Mouse (Mus musculus): ENCODE results near the gene Ppp1r26. TPM values are rescaled to one million over a fixed set of nuclear protein-coding genes. Genes with fewer than 3 reads are reported as not detected.
A peak's percentile ranks its signal among the peaks of the same experiment; 100 is the strongest.
"Not testable (repeated sequence)": the region's sequence is repeated elsewhere in the genome, so short reads cannot be mapped to it uniquely, and the experiment has no call there.

The Ppp1r26 gene
- polyA plus RNA-seq, 1 experiment from 2014 or later, result 7.1 TPM

GRCm38 (mm10) chr2:28464919-28465318 lies 18.3 kb downstream of the Ppp1r26 start:
- no peak for ATAC-seq (ENCODE audit: low FRiP score, low TSS enrichment)
- Histone ChIP-seq H3K4me1 (ENCODE audit: insufficient read depth, low read length) (peaks cover 12% of the 10 kb centered on the region), H3K27ac (ENCODE audit: low read length) (no peak overlapping the region), H3K4me3 (ENCODE audit: low read length) (no peak overlapping the region), H3K36me3 (ENCODE audit: insufficient read depth, low read length) (peaks cover 12% of the 10 kb centered on the region), H3K27me3 (ENCODE audit: insufficient read depth, low read length) (no peaks in the 10 kb centered on the region), H3K9ac (replicated peaks; ENCODE audit: low read length) (no peak overlapping the region), H3K9me3 (ENCODE audit: low read length) (no peaks in the 10 kb centered on the region), H3K4me2 (replicated peaks; ENCODE audit: low read depth, low read length) (no peak overlapping the region)
- 79% methylated on average over 9 of the region's 9 CpGs for WGBS

DNA sequence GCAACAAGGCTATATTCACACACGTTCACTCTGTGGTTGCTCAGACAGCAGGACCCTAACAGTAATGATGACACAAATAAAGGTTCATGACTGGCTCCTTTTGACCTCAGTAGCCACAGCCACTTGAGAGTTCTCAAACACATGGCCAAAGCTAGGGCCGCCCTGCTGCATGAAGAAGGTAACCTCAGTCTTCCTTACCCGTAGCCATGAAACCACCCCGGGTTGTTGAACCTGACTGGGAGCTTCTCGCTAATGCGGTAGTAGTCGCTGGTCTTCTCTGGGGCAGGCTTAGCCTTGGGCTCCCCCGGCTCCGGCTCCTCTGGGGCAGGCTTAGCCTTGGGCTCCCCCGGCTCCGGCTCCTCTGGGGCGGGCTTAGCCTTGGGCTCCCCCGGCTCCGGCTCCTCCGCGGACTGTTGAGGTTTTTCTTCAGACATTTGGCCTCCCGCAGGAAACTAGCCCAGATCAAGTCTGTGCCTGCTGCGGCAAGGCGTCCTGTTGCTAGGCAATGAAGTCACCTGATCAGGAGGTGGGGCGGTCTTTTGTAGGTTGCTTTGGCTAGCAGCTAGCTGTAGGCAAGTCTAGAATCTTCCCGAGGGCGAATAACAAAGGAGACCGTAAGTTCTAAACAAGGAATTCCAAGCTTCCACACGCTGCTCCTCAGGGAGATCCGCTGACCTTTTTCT lies 19.4 kb downstream of the Ppp1r26 start, which contains the start of gene 1700007K13Rik:
Gene 1700007K13Rik, minus strand, starts transcription at position 497 of the 683 bp plus-strand sequence.
- no peak within 1 kb of the TSS for H3K27ac ChIP-seq (ENCODE audit: low read length)
- WGBS, result 6% methylated on average over 25 of the region's 25 CpGs
- peak; percentile 64 for ATAC-seq (ENCODE audit: low FRiP score, low TSS enrichment)
- peak within 1 kb of the TSS; percentile 48 for H3K4me2 ChIP-seq (replicated peaks; ENCODE audit: low read depth, low read length)
- H3K4me3 ChIP-seq (ENCODE audit: low read length), result peak within 1 kb of the TSS; percentile 22
- H3K27me3 ChIP-seq (ENCODE audit: insufficient read depth, low read length), result no peaks in the 10 kb centered on the region
- H3K9ac ChIP-seq (replicated peaks; ENCODE audit: low read length), result peak within 1 kb of the TSS; percentile 57; the same call in 1 of the 2 replicates
- H3K9me3 ChIP-seq (ENCODE audit: low read length), result no peaks in the 10 kb centered on the region
- H3K36me3 ChIP-seq (ENCODE audit: insufficient read depth, low read length), result peaks cover 23% of the 10 kb centered on the region
- peaks cover 12% of the 10 kb centered on the region for H3K4me1 ChIP-seq (ENCODE audit: insufficient read depth, low read length)

DNA sequence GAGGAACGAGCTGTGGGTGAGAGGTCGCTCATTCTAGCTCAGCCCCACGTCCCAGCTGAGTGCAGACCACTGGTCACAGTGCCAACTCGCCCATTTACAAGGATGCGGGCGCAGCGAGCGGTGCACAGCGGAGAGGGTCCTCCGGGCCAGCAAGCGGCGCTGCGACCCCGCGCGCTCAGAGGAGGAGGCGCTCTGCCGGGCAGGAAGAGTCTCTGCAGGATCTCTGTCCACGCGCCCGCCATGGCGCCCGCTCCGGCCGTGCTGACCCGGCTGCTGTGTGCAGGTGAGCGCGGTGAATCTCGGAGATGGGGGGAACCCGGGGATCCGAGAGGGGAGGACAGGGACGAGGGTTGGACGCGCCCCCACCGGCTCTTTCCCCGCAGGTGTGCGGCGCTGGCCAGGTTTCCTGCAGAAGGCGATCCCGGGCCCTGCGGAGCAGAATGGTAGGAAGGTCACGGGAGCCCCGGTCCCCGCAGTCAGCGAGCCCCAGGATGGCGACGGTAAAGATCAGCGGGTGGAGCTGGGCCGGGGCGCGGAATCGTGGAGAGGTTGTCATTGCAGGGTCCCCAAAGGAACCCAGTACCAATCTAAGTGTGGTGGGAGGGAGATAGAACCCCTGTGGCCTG lies 21.4 kb downstream of the Ppp1r26 start, which contains the start of gene Mrps2:
Gene Mrps2, plus strand, starts transcription at position 207 of the 626 bp plus-strand sequence.
- Histone ChIP-seq H3K9me3 (ENCODE audit: low read length) (peaks cover 4% of the 10 kb centered on the region), H3K4me2 (replicated peaks; ENCODE audit: low read depth, low read length) (peak within 1 kb of the TSS; percentile 90), H3K27ac (ENCODE audit: low read length) (peak within 1 kb of the TSS; percentile 17; the same call in 1 of the 2 replicates), H3K36me3 (ENCODE audit: insufficient read depth, low read length) (peaks cover 38% of the 10 kb centered on the region), H3K27me3 (ENCODE audit: insufficient read depth, low read length) (no peaks in the 10 kb centered on the region), H3K4me1 (ENCODE audit: insufficient read depth, low read length) (peaks cover 12% of the 10 kb centered on the region), H3K9ac (replicated peaks; ENCODE audit: low read length) (peak within 1 kb of the TSS; percentile 95), H3K4me3 (ENCODE audit: low read length) (peak within 1 kb of the TSS; percentile 94)
- WGBS, result under 1% methylated on average over 52 of the region's 52 CpGs
- peak; percentile 94 for ATAC-seq (ENCODE audit: low FRiP score, low TSS enrichment)

DNA sequence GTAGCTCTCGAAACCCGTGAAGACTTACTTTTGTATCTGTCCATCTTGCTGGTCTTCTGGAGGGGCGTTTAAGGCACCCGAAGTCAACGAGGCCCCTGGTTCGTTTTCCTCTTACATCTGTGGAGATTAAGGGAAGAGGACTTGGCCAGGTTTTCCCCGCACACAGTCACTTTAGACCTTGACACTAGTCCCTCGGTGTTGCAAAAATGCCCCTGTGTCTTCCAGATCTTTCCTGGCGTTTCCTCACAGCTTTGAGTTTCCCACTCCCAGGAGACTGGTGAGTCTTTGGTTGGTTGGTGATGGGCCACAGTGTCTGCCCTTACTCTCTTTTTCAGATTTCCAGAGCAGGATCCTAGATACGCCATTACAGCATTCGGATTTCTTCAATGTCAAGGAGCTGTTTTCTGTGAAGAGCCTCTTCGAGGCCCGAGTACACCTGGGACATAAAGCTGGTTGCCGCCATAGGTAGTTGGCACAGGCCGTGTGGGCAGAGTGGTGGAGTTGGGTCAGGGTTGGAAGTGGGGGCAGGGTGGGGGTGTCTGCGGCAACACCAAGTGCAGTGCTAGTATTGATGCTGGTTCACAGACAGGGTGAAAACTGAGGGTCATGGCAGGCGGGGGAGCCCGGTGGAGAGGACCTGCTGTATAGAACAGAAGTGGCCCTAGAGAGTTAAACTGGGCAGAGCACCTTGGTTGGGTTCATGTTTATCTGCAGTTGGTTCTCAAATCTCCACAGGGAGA lies 22.1 kb downstream of the Ppp1r26 start:
- Histone ChIP-seq H3K36me3 (ENCODE audit: insufficient read depth, low read length) (peaks cover 40% of the 10 kb centered on the region), H3K9ac (replicated peaks; ENCODE audit: low read length) (peak overlapping the region; percentile 95)
- WGBS, result 55% methylated on average over 18 of the region's 18 CpGs

GRCm38 (mm10) chr2:28469461-28469860 lies 22.9 kb downstream of the Ppp1r26 start:
- Histone ChIP-seq H3K4me1 (ENCODE audit: insufficient read depth, low read length) (peaks cover 12% of the 10 kb centered on the region), H3K27me3 (ENCODE audit: insufficient read depth, low read length) (no peaks in the 10 kb centered on the region), H3K27ac (ENCODE audit: low read length) (no peak overlapping the region), H3K9ac (replicated peaks; ENCODE audit: low read length) (no peak overlapping the region), H3K4me2 (replicated peaks; ENCODE audit: low read depth, low read length) (no peak overlapping the region), H3K4me3 (ENCODE audit: low read length) (no peak overlapping the region), H3K36me3 (ENCODE audit: insufficient read depth, low read length) (peaks cover 40% of the 10 kb centered on the region), H3K9me3 (ENCODE audit: low read length) (peaks cover 6% of the 10 kb centered on the region)
- 98% methylated on average over 14 of the region's 14 CpGs for WGBS
- ATAC-seq (ENCODE audit: low FRiP score, low TSS enrichment), result no peak

More for the DNA sequence above, 22.1 kb downstream of the Ppp1r26 start:
- no peak for ATAC-seq (ENCODE audit: low FRiP score, low TSS enrichment)
- Histone ChIP-seq H3K4me2 (replicated peaks; ENCODE audit: low read depth, low read length) (peak overlapping the region; percentile 90), H3K9me3 (ENCODE audit: low read length) (peaks cover 6% of the 10 kb centered on the region), H3K27me3 (ENCODE audit: insufficient read depth, low read length) (no peaks in the 10 kb centered on the region), H3K27ac (ENCODE audit: low read length) (no peak overlapping the region), H3K4me1 (ENCODE audit: insufficient read depth, low read length) (peaks cover 12% of the 10 kb centered on the region), H3K4me3 (ENCODE audit: low read length) (peak overlapping the region; percentile 94)

DNA sequence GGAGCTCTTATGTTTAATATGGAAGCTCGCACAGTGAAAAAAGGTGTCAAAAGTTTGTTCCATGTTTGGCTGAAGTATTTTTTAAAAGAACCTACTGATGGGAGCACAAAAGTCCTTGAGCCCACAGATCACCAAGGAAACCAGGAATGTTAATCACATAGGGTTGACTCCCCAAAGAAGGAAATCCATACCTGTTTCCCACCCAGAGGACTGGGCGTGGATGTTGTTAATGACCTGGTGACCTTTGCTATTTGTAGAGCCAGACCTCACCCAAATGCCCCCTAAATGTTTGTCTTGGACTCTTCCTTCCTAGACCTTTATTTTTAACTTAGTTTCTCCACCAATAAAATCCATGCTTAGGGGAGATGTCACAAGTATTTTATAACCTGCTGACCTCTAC lies 24.0 kb downstream of the Ppp1r26 start:
- 95% methylated on average over 2 of the region's 2 CpGs for WGBS
- no peaks in the 10 kb centered on the region for H3K27me3 ChIP-seq (ENCODE audit: insufficient read depth, low read length)
- no peak overlapping the region for H3K9ac ChIP-seq (replicated peaks; ENCODE audit: low read length)
- no peak overlapping the region for H3K4me3 ChIP-seq (ENCODE audit: low read length)
- no peak overlapping the region for H3K27ac ChIP-seq (ENCODE audit: low read length)
- peaks cover 40% of the 10 kb centered on the region for H3K36me3 ChIP-seq (ENCODE audit: insufficient read depth, low read length)
- no peak overlapping the region for H3K4me2 ChIP-seq (replicated peaks; ENCODE audit: low read depth, low read length)
- H3K4me1 ChIP-seq (ENCODE audit: insufficient read depth, low read length), result peaks cover 12% of the 10 kb centered on the region
- H3K9me3 ChIP-seq (ENCODE audit: low read length), result peaks cover 6% of the 10 kb centered on the region
- no peak for ATAC-seq (ENCODE audit: low FRiP score, low TSS enrichment)

DNA sequence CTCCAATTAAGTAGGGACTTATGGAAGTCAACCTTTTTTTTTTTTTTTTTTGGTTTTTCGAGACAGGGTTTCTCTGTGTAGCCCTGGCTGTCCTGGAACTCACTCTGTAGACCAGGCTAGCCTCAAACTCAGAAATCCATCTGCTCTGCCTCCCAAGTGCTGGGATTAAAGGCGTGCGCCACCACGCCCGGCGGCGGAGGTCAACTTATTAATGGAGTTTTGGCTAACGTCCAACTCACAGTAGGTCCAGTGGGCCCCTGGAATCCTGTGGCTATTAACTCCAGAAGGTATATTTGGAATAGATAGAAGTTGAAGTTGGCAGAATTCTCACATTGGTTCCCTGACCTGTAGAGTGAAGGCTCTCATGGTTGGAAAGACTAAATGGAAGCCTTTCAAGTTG lies 25.4 kb downstream of the Ppp1r26 start:
- WGBS, result 96% methylated on average over 8 of the region's 8 CpGs

DNA sequence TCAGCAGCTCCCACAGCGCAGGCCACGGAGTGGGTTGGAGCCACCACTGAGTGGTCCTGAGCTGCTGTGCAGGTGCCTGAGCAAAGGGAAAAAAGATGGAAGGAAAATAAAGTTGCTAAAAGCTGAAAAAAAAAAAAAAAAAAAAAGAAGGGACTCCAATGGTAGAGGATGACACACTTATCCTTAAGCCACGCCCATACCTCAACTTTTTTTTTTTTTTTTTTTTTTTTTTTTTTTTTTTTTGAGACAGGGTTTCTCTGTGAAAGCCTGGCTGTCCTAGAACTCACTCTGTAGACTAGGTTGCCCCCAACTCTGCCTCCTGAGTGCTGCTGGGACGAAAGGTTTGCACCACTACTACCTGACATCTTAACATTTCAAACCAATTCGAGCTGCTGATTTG lies 31.4 kb downstream of the Ppp1r26 start:
- not testable (repeated sequence) for H3K27ac ChIP-seq (ENCODE audit: low read length); H3K4me3 ChIP-seq (ENCODE audit: low read length); H3K4me1 ChIP-seq (ENCODE audit: insufficient read depth, low read length); H3K27me3 ChIP-seq (ENCODE audit: insufficient read depth, low read length); H3K36me3 ChIP-seq (ENCODE audit: insufficient read depth, low read length); H3K9ac ChIP-seq (replicated peaks; ENCODE audit: low read length); H3K9me3 ChIP-seq (ENCODE audit: low read length); ATAC-seq (ENCODE audit: low FRiP score, low TSS enrichment); H3K4me2 ChIP-seq (replicated peaks; ENCODE audit: low read depth, low read length)
- 93% methylated on average over 5 of the region's 5 CpGs for WGBS

More for the DNA sequence above, 25.4 kb downstream of the Ppp1r26 start:
- not testable (repeated sequence) for H3K9me3 ChIP-seq (ENCODE audit: low read length); H3K4me1 ChIP-seq (ENCODE audit: insufficient read depth, low read length); ATAC-seq (ENCODE audit: low FRiP score, low TSS enrichment); H3K4me3 ChIP-seq (ENCODE audit: low read length); H3K9ac ChIP-seq (replicated peaks; ENCODE audit: low read length); H3K27ac ChIP-seq (ENCODE audit: low read length); H3K4me2 ChIP-seq (replicated peaks; ENCODE audit: low read depth, low read length); H3K27me3 ChIP-seq (ENCODE audit: insufficient read depth, low read length)
- peaks cover 40% of the 10 kb centered on the region for H3K36me3 ChIP-seq (ENCODE audit: insufficient read depth, low read length)

- WGBS, result 72% methylated on average over 20 of the region's 20 CpGs
- no peaks in the 10 kb centered on the region for H3K36me3 ChIP-seq (ENCODE audit: insufficient read depth, low read length)
- H3K4me2 ChIP-seq (replicated peaks; ENCODE audit: low read depth, low read length), result no peak overlapping the region
- no peaks in the 10 kb centered on the region for H3K4me1 ChIP-seq (ENCODE audit: insufficient read depth, low read length)
- no peak overlapping the region for H3K4me3 ChIP-seq (ENCODE audit: low read length)
- H3K27ac ChIP-seq (ENCODE audit: low read length), result no peak overlapping the region
- no peaks in the 10 kb centered on the region for H3K9me3 ChIP-seq (ENCODE audit: low read length)
- H3K9ac ChIP-seq (replicated peaks; ENCODE audit: low read length), result no peak overlapping the region
- H3K27me3 ChIP-seq (ENCODE audit: insufficient read depth, low read length), result no peaks in the 10 kb centered on the region
- no peak for ATAC-seq (ENCODE audit: low FRiP score, low TSS enrichment)
These were observed 32.9 kb downstream of the Ppp1r26 start for GRCm38 (mm10) chr2:28479208-28480204.

Data from kidney, embryonic 16.5 days (tissue).